Mouse (Mus musculus) heart, embryonic 13.5 days (tissue): ENCODE measurements at regions not wholly inside any gene's neighbourhood (a gene's known extent, or its start where the extent isn't known, plus 50 kb on each side); places are given as distances from the start of the nearest gene placed in this dataset.

Source experiments
- ATAC-seq: fragments of 200-750 bp; cut with Nextera tagmentation; 2 replicates; pipeline ENCODE4 v1.8.0; 2017; ENCODE audit warnings: moderate TSS enrichment; ENCODE audit not compliant: insufficient number of reproducible peaks, low FRiP score, low TSS enrichment; ENCODE audit errors: extremely low read depth
- H3K27ac ChIP-seq: fragments of 300-500 bp; sonication (generic); replicated peaks from 2 replicates; pipeline ENCODE4 v1.5.1; 2015; ENCODE audit warnings: moderate library complexity, mild to moderate bottlenecking, inconsistent platforms
- H3K27me3 ChIP-seq: fragments of 300-500 bp; sonication (generic); replicated peaks from 2 replicates; pipeline ENCODE4 v1.6.1; 2015; ENCODE audit warnings: mild to moderate bottlenecking, inconsistent platforms
- H3K36me3 ChIP-seq: fragments of 300-500 bp; sonication (generic); 2 replicates; pipeline ENCODE4 v1.6.1; 2015; ENCODE audit warnings: mild to moderate bottlenecking, inconsistent platforms
- H3K4me1 ChIP-seq: fragments of 300-500 bp; sonication (generic); 2 replicates; pipeline ENCODE4 v1.6.1; 2015; ENCODE audit warnings: inconsistent platforms
- H3K4me2 ChIP-seq: fragments of 300-500 bp; sonication (generic); 2 replicates; pipeline ENCODE4 v1.6.1; 2015; ENCODE audit warnings: inconsistent platforms, mild to moderate bottlenecking, moderate library complexity
- H3K4me3 ChIP-seq: fragments of 300-500 bp; sonication (generic); 2 replicates; pipeline ENCODE4 v1.5.1; 2015; ENCODE audit warnings: moderate library complexity, mild to moderate bottlenecking, inconsistent platforms
- H3K9ac ChIP-seq: fragments of 300-500 bp; sonication (generic); 2 replicates; pipeline ENCODE4 v1.6.1; 2015; ENCODE audit warnings: inconsistent platforms, mild to moderate bottlenecking, moderate library complexity
- H3K9me3 ChIP-seq: fragments of 300-500 bp; sonication (generic); 2 replicates; pipeline ENCODE4 v1.6.1; 2016; ENCODE audit warnings: inconsistent platforms
- WGBS: fragments of 180-500 bp; shearing (Covaris S2); methylation state at CpG from one replicate; pipeline ENCODE4 v1.1.7; 2015; ENCODE audit warnings: mixed read lengths; 5-methylcytosine and 5-hydroxymethylcytosine counted together

GRCm38 (mm10) chr2:106458003-106458402, 235.1 kb upstream of the Mpped2 start:
- H3K4me2 ChIP-seq, result no peak overlapping the region
- H3K27ac ChIP-seq, result peak overlapping the region; percentile 16; the same call in 1 of the 2 replicates
- no peaks in the 10 kb centered on the region for H3K27me3 ChIP-seq
- no peak overlapping the region for H3K9ac ChIP-seq
- WGBS, result 27% methylated on average over 5 of the region's 5 CpGs
- H3K4me1 ChIP-seq, result peaks cover 41% of the 10 kb centered on the region
- H3K9me3 ChIP-seq, result no peaks in the 10 kb centered on the region
- no peaks in the 10 kb centered on the region for H3K36me3 ChIP-seq
- ATAC-seq, result no peak
- no peak overlapping the region for H3K4me3 ChIP-seq

- Histone ChIP-seq H3K36me3 (no peaks in the 10 kb centered on the region), H3K4me3 (0 out of 2 replicates have a peak overlapping the region, but pooled peaks have one; percentile 21), H3K27ac (peak overlapping the region; percentile 60), H3K4me2 (peak overlapping the region; percentile 50), H3K27me3 (no peaks in the 10 kb centered on the region), H3K9ac (0 out of 2 replicates have a peak overlapping the region, but pooled peaks have one; percentile 12), H3K4me1 (peaks cover 40% of the 10 kb centered on the region), H3K9me3 (no peaks in the 10 kb centered on the region)
- WGBS, result 22% methylated on average over 8 of the region's 8 CpGs
- no peak for ATAC-seq
Observed at GRCm38 (mm10) chr2:106461021-106461420, 232.0 kb upstream of the Mpped2 start.

- peak overlapping the region; percentile 50 for H3K4me2 ChIP-seq
Observed at GRCm38 (mm10) chr2:106461490-106461889, 231.6 kb upstream of the Mpped2 start.

GRCm38 (mm10) chr2:106461973-106462637, 231.0 kb upstream of the Mpped2 start:
- no peak for ATAC-seq
- 15% methylated on average over 12 of the region's 12 CpGs for WGBS
- no peaks in the 10 kb centered on the region for H3K36me3 ChIP-seq
- peaks cover 40% of the 10 kb centered on the region for H3K4me1 ChIP-seq
- peak overlapping the region; percentile 50 for H3K4me2 ChIP-seq
- H3K27me3 ChIP-seq, result no peaks in the 10 kb centered on the region
- no peaks in the 10 kb centered on the region for H3K9me3 ChIP-seq
- peak overlapping the region; percentile 60 for H3K27ac ChIP-seq
- H3K9ac ChIP-seq, result no peak overlapping the region
- no peak overlapping the region for H3K4me3 ChIP-seq

More at GRCm38 (mm10) chr2:106461490-106461889, 231.6 kb upstream of the Mpped2 start:
- Histone ChIP-seq H3K27me3 (no peaks in the 10 kb centered on the region), H3K4me1 (peaks cover 40% of the 10 kb centered on the region), H3K9me3 (no peaks in the 10 kb centered on the region), H3K27ac (peak overlapping the region; percentile 60), H3K4me3 (0 out of 2 replicates have a peak overlapping the region, but pooled peaks have one; percentile 21), H3K9ac (0 out of 2 replicates have a peak overlapping the region, but pooled peaks have one; percentile 12), H3K36me3 (no peaks in the 10 kb centered on the region)
- ATAC-seq, result no peak
- WGBS, result 4% methylated on average over 7 of the region's 7 CpGs

GRCm38 (mm10) chr2:106465055-106465454, 228.0 kb upstream of the Mpped2 start:
- H3K4me2 ChIP-seq, result no peak overlapping the region

GRCm38 (mm10) chr2:106465831-106466230, 227.2 kb upstream of the Mpped2 start:
- 86% methylated on average over 3 of the region's 3 CpGs for WGBS
- ATAC-seq, result no peak
- Histone ChIP-seq H3K9ac (no peak overlapping the region), H3K9me3 (no peaks in the 10 kb centered on the region), H3K27ac (no peak overlapping the region), H3K36me3 (no peaks in the 10 kb centered on the region), H3K27me3 (no peaks in the 10 kb centered on the region), H3K4me3 (no peak overlapping the region), H3K4me2 (no peak overlapping the region), H3K4me1 (peaks cover 24% of the 10 kb centered on the region)

More at GRCm38 (mm10) chr2:106465055-106465454, 228.0 kb upstream of the Mpped2 start:
- H3K4me1 ChIP-seq, result peaks cover 29% of the 10 kb centered on the region
- 56% methylated on average over 3 of the region's 3 CpGs for WGBS
- H3K27me3 ChIP-seq, result no peaks in the 10 kb centered on the region
- H3K9me3 ChIP-seq, result no peaks in the 10 kb centered on the region
- no peak overlapping the region for H3K9ac ChIP-seq
- no peak overlapping the region for H3K27ac ChIP-seq
- no peaks in the 10 kb centered on the region for H3K36me3 ChIP-seq
- no peak overlapping the region for H3K4me3 ChIP-seq
- no peak for ATAC-seq

GRCm38 (mm10) chr2:106469196-106469595, 223.9 kb upstream of the Mpped2 start:
- Histone ChIP-seq H3K9me3 (no peaks in the 10 kb centered on the region), H3K4me2 (no peak overlapping the region), H3K4me3 (no peak overlapping the region), H3K27ac (no peak overlapping the region), H3K36me3 (no peaks in the 10 kb centered on the region), H3K27me3 (no peaks in the 10 kb centered on the region), H3K4me1 (no peaks in the 10 kb centered on the region), H3K9ac (no peak overlapping the region)
- 61% methylated on average over 2 of the region's 2 CpGs for WGBS
- ATAC-seq, result no peak

GRCm38 (mm10) chr2:106473458-106473857, 219.6 kb upstream of the Mpped2 start:
- ATAC-seq, result no peak
- no peak overlapping the region for H3K4me2 ChIP-seq
- WGBS, result 70% methylated on average over 3 of the region's 3 CpGs
- H3K27ac ChIP-seq, result no peak overlapping the region
- no peaks in the 10 kb centered on the region for H3K27me3 ChIP-seq
- H3K4me1 ChIP-seq, result no peaks in the 10 kb centered on the region
- no peaks in the 10 kb centered on the region for H3K9me3 ChIP-seq
- no peak overlapping the region for H3K4me3 ChIP-seq
- no peaks in the 10 kb centered on the region for H3K36me3 ChIP-seq
- H3K9ac ChIP-seq, result no peak overlapping the region

GRCm38 (mm10) chr2:106477991-106478390, 215.1 kb upstream of the Mpped2 start:
- no peak for ATAC-seq
- Histone ChIP-seq H3K27me3 (no peaks in the 10 kb centered on the region), H3K4me3 (no peak overlapping the region), H3K36me3 (no peaks in the 10 kb centered on the region), H3K9ac (no peak overlapping the region), H3K27ac (no peak overlapping the region), H3K4me2 (no peak overlapping the region), H3K9me3 (no peaks in the 10 kb centered on the region), H3K4me1 (no peaks in the 10 kb centered on the region)
- WGBS, result 76% methylated on average over 2 of the region's 2 CpGs

GRCm38 (mm10) chr2:106487335-106488082, 205.6 kb upstream of the Mpped2 start:
- Histone ChIP-seq H3K9me3 (no peaks in the 10 kb centered on the region), H3K27me3 (no peaks in the 10 kb centered on the region), H3K27ac (no peak overlapping the region), H3K36me3 (no peaks in the 10 kb centered on the region), H3K4me1 (no peaks in the 10 kb centered on the region), H3K9ac (no peak overlapping the region), H3K4me2 (no peak overlapping the region), H3K4me3 (no peak overlapping the region)
- no peak for ATAC-seq
- WGBS, result 68% methylated on average over 5 of the region's 5 CpGs

GRCm38 (mm10) chr2:106498735-106499134, 194.3 kb upstream of the Mpped2 start:
- Histone ChIP-seq H3K9ac (no peak overlapping the region), H3K27me3 (no peaks in the 10 kb centered on the region), H3K27ac (no peak overlapping the region), H3K36me3 (no peaks in the 10 kb centered on the region), H3K4me3 (no peak overlapping the region), H3K9me3 (no peaks in the 10 kb centered on the region), H3K4me2 (no peak overlapping the region), H3K4me1 (peaks cover 5% of the 10 kb centered on the region; the same call in 1 of the 2 replicates)
- no peak for ATAC-seq
